Mouse (Mus musculus): ENCODE data around the gene Sik1.

Gene Sik1

GRCm38 (mm10) chr17:31831866-31832576, 23.6 kb downstream of the Sik1 start:
- DNase-seq (ENCODE audit: low read depth, low spot score), result no peak

- DNase-seq (ENCODE audit: low read depth, low spot score), result peak; percentile 29
These were observed 24.3 kb downstream of the Sik1 start for GRCm38 (mm10) chr17:31831097-31831865.

GRCm38 (mm10) chr17:31830506-31831075, 25.0 kb downstream of the Sik1 start:
- no peak for DNase-seq (ENCODE audit: low read depth, low spot score)

GRCm38 (mm10) chr17:31828916-31829315, 26.7 kb downstream of the Sik1 start:
- DNase-seq (ENCODE audit: low read depth, low spot score), result no peak

- no peak for DNase-seq (ENCODE audit: low read depth, low spot score)
These were observed 27.5 kb downstream of the Sik1 start for GRCm38 (mm10) chr17:31828118-31828517.

- no peak for DNase-seq (ENCODE audit: low read depth, low spot score)
These were observed 28.4 kb downstream of the Sik1 start for GRCm38 (mm10) chr17:31827206-31827605.

GRCm38 (mm10) chr17:31826669-31827068, 28.9 kb downstream of the Sik1 start:
- no peak for DNase-seq (ENCODE audit: low read depth, low spot score)

GRCm38 (mm10) chr17:31825678-31826077, 29.9 kb downstream of the Sik1 start:
- DNase-seq (ENCODE audit: low read depth, low spot score), result no peak

- no peak for DNase-seq (ENCODE audit: low read depth, low spot score)
These were observed 30.8 kb downstream of the Sik1 start for GRCm38 (mm10) chr17:31824812-31825211.

GRCm38 (mm10) chr17:31821136-31821933, 34.3 kb downstream of the Sik1 start:
- DNase-seq (ENCODE audit: low read depth, low spot score), result no peak

- DNase-seq (ENCODE audit: low read depth, low spot score), result no peak
These were observed 35.3 kb downstream of the Sik1 start for GRCm38 (mm10) chr17:31820099-31820846.

GRCm38 (mm10) chr17:31819372-31819771, 36.2 kb downstream of the Sik1 start:
- DNase-seq (ENCODE audit: low read depth, low spot score), result no peak

GRCm38 (mm10) chr17:31817815-31818214, 37.8 kb downstream of the Sik1 start:
- DNase-seq (ENCODE audit: low read depth, low spot score), result no peak

GRCm38 (mm10) chr17:31817203-31817602, 38.4 kb downstream of the Sik1 start:
- DNase-seq (ENCODE audit: low read depth, low spot score), result peak; percentile 60

- DNase-seq (ENCODE audit: low read depth, low spot score), result no peak
These were observed 40.8 kb downstream of the Sik1 start for GRCm38 (mm10) chr17:31814848-31815247.

GRCm38 (mm10) chr17:31813938-31814622, 41.5 kb downstream of the Sik1 start:
- DNase-seq (ENCODE audit: low read depth, low spot score), result no peak

- no peak for DNase-seq (ENCODE audit: low read depth, low spot score)
These were observed 44.3 kb downstream of the Sik1 start for GRCm38 (mm10) chr17:31811333-31811732.

- no peak for DNase-seq (ENCODE audit: low read depth, low spot score)
These were observed 45.7 kb downstream of the Sik1 start for GRCm38 (mm10) chr17:31809894-31810293.

- DNase-seq (ENCODE audit: low read depth, low spot score), result no peak
These were observed 46.5 kb downstream of the Sik1 start for GRCm38 (mm10) chr17:31809136-31809535.

- peak; percentile 45 for DNase-seq (ENCODE audit: low read depth, low spot score)
These were observed 47.3 kb downstream of the Sik1 start for GRCm38 (mm10) chr17:31808082-31808875.

Data from mesoderm, embryonic 11.5 days (tissue).